Mouse (Mus musculus): ENCODE measurements around the gene Pqbp1.

GRCm38 (mm10) chrX:7898880-7899874, at the start of gene Pqbp1, which contains the start of gene Timm17b:
- TF ChIP-seq CTCF (IDR thresholded peaks at IDR 0.05; ENCODE audit: low read depth, low read length) (no peak), POLR2A (IDR thresholded peaks at IDR 0.05; ENCODE audit: extremely low read depth, insufficient read depth, low read length) (0 out of 2 replicates have a peak, but pooled peaks have one; percentile 27)

All from liver, adult 2 months (tissue).